Mouse (Mus musculus): ENCODE results near the gene 1810009J06Rik. TPM values are rescaled to one million over a fixed set of nuclear protein-coding genes. Genes with fewer than 3 reads are reported as not detected.
"Not testable (repeated sequence)": the region's sequence is repeated elsewhere in the genome, so short reads cannot be mapped to it uniquely, and the experiment has no call there.

1810009J06Rik gene
- not detected for total RNA-seq (2021)
- long read RNA-seq, experiment 1: 0 reads
- long read RNA-seq, experiment 2: 0 reads

DNA sequence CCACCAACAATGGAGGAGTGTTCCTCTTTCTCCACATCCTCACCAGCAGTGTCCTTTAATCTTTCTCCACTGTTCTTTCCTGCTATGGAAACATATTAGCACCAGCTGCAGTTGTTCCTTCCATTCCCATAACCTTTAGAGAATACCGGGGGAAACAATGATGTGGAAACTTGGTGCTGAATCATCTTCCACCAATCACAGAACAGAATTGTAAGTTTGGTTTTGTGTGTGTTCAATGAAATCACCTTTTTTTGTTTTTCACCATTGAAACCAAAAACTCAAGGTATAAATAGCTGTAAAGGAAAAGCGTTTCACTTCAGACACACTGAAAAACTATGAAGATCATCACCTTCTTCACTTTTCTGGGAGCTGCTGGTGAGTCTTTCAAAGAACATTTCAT, at the start of gene 1810009J06Rik:
TSS of gene 1810009J06Rik (plus strand) at position 301 of the 400 bp plus-strand sequence.
- not testable (repeated sequence) for DNase-seq (ENCODE audit: low spot score in 2 of 2)

DNA sequence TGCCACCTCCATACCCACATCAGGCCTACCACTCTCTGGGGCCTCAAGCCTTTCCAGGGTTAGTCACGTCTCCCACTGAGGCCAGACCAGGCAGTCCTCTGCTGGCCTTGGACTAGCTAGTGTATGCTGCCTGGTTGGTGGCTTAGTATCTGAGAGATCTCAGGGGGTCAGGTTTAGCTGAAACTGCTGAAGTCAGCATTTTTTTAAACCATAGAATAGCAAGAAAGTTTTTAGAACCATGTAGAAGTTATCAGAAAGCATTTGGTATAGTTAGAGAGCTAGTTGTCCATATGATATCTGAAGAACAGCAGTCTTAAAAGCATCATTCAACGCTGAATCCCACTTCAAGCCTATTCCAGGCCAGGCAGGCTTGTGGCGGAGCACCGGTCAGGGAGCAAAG, 44.6 kb upstream of the 1810009J06Rik start:
- no peak for DNase-seq (ENCODE audit: low spot score in 2 of 2)

GRCm38 (mm10) chr6:40940457-40940856, 24.1 kb upstream of the 1810009J06Rik start, which contains the start of gene 1700074P13Rik:
TSS of gene 1700074P13Rik (minus strand) at chr6:40940557.
- no peak for DNase-seq (ENCODE audit: low spot score in 2 of 2)

- no peak for DNase-seq (ENCODE audit: low spot score in 2 of 2)
These were observed 12.8 kb upstream of the 1810009J06Rik start, which contains the start of gene Gm4744 for GRCm38 (mm10) chr6:40951770-40952169. TSS of gene Gm4744 (minus strand) at chr6:40951870.

GRCm38 (mm10) chr6:40953716-40954115, 10.8 kb upstream of the 1810009J06Rik start:
- DNase-seq (ENCODE audit: low spot score in 2 of 2): no peak

- DNase-seq (ENCODE audit: low spot score in 2 of 2): not testable (repeated sequence)
These were observed 34.8 kb downstream of the 1810009J06Rik start, which contains the start of gene Gm2663 for GRCm38 (mm10) chr6:40999379-40999778. TSS of gene Gm2663 (minus strand) at chr6:40999479.

DNA sequence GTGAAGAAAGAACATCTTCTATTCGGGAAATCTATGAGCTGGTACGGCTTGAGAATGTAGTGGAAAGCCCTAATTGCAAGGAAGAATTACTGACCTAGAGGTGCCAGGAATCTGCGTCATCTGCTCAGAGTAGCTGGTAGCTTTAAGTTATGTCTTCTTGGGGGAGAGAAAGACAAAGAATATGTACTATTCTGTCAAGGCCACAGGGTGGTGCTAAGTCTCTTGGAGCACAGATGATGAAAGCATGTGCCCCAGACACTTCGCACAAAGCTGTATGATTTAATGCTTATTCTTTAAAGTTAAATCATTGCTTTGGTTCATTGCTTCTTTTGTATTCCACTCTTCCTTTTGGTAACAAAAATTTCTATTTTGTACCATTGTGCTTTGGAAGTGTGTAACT, 50.5 kb downstream of the 1810009J06Rik start:
- no peak for DNase-seq (ENCODE audit: low spot score in 2 of 2)

Other genes starting within 250 kb of the 1810009J06Rik start
- gene Moxd2, start 77.3 kb upstream of the 1810009J06Rik start, total RNA-seq (2021): not detected
- gene Prss58, start 64.4 kb upstream of the 1810009J06Rik start, total RNA-seq (2021): not detected
- gene 1700074P13Rik, start 24.2 kb upstream of the 1810009J06Rik start, total RNA-seq (2021): not detected
- gene Gm4744, start 12.9 kb upstream of the 1810009J06Rik start, total RNA-seq (2021): not detected
- gene Gm2663, start 34.7 kb downstream of the 1810009J06Rik start, total RNA-seq (2021): not detected
- gene 2210010C04Rik, start 70.8 kb downstream of the 1810009J06Rik start, total RNA-seq (2021): not detected

All from left cerebral cortex, adult 18-20 months (tissue).